Mouse (Mus musculus): ENCODE measurements around the gene 1700086D15Rik. TPM values are rescaled to one million over a fixed set of nuclear protein-coding genes. Genes with fewer than 3 reads are reported as not detected.

1700086D15Rik gene
- 0.30 and 0.38 TPM in 2 replicates for polyA plus RNA-seq (2012; rRNA removed)

GRCm38 (mm10) chr11:65159791-65160190 lies at the start of gene 1700086D15Rik:
1700086D15Rik (minus strand) TSS chr11:65159891.
- no peak for DNase-seq (ENCODE audit: low read depth)
- TF ChIP-seq POLR2A (IDR thresholded peaks at IDR 0.05; ENCODE audit: borderline replicate concordance, extremely low read depth, insufficient read depth, insufficient read length, poor library complexity, severe bottlenecking) (no peak), CTCF (IDR thresholded peaks at IDR 0.05; ENCODE audit: borderline replicate concordance, extremely low read depth, insufficient read depth, insufficient read length) (no peak)

GRCm38 (mm10) chr11:65209441-65209840 lies 49.8 kb upstream of the 1700086D15Rik start:
- TF ChIP-seq CTCF (IDR thresholded peaks at IDR 0.05; ENCODE audit: borderline replicate concordance, extremely low read depth, insufficient read depth, insufficient read length) (no peak), POLR2A (IDR thresholded peaks at IDR 0.05; ENCODE audit: borderline replicate concordance, extremely low read depth, insufficient read depth, insufficient read length, poor library complexity, severe bottlenecking) (no peak)
- DNase-seq (ENCODE audit: low read depth): no peak

DNA sequence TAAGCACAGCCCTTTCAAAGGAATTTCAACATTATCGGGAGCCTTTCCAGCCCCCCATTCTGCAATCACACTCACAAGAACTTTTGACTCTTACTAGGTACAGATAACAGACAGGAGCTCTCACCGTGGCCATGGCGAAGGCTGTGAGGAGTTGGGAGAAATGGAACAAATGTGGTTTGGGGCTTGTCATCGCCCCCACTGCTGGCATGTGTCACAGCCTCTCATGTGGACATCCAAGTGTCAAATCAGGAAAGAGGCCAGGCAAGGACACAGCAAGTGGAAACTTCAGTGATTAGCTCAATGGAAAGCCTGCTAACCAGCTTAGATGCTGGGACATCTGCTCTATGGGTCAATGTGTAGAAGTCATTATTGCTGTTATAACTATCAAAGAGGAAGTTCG lies 45.6 kb upstream of the 1700086D15Rik start:
- DNase-seq (ENCODE audit: low read depth): no peak
- TF ChIP-seq POLR2A (IDR thresholded peaks at IDR 0.05; ENCODE audit: borderline replicate concordance, extremely low read depth, insufficient read depth, insufficient read length, poor library complexity, severe bottlenecking): no peak
- TF ChIP-seq CTCF (IDR thresholded peaks at IDR 0.05; ENCODE audit: borderline replicate concordance, extremely low read depth, insufficient read depth, insufficient read length): no peak

- TF ChIP-seq CTCF (IDR thresholded peaks at IDR 0.05; ENCODE audit: borderline replicate concordance, extremely low read depth, insufficient read depth, insufficient read length) (no peak), POLR2A (IDR thresholded peaks at IDR 0.05; ENCODE audit: borderline replicate concordance, extremely low read depth, insufficient read depth, insufficient read length, poor library complexity, severe bottlenecking) (no peak)
- DNase-seq (ENCODE audit: low read depth): peak; percentile 36
Observed at GRCm38 (mm10) chr11:65204651-65205050, 45.0 kb upstream of the 1700086D15Rik start.

GRCm38 (mm10) chr11:65203020-65203419 lies 43.3 kb upstream of the 1700086D15Rik start:
- no peak for DNase-seq (ENCODE audit: low read depth)
- TF ChIP-seq POLR2A (IDR thresholded peaks at IDR 0.05; ENCODE audit: borderline replicate concordance, extremely low read depth, insufficient read depth, insufficient read length, poor library complexity, severe bottlenecking) (no peak), CTCF (IDR thresholded peaks at IDR 0.05; ENCODE audit: borderline replicate concordance, extremely low read depth, insufficient read depth, insufficient read length) (no peak)

GRCm38 (mm10) chr11:65202236-65202635 lies 42.5 kb upstream of the 1700086D15Rik start:
- peak; percentile 56 for DNase-seq (ENCODE audit: low read depth)

GRCm38 (mm10) chr11:65198026-65198425 lies 38.3 kb upstream of the 1700086D15Rik start:
- no peak for TF ChIP-seq POLR2A (IDR thresholded peaks at IDR 0.05; ENCODE audit: borderline replicate concordance, extremely low read depth, insufficient read depth, insufficient read length, poor library complexity, severe bottlenecking)
- TF ChIP-seq CTCF (IDR thresholded peaks at IDR 0.05; ENCODE audit: borderline replicate concordance, extremely low read depth, insufficient read depth, insufficient read length): no peak
- no peak for DNase-seq (ENCODE audit: low read depth)

More at GRCm38 (mm10) chr11:65202236-65202635, 42.5 kb upstream of the 1700086D15Rik start:
- no peak for TF ChIP-seq CTCF (IDR thresholded peaks at IDR 0.05; ENCODE audit: borderline replicate concordance, extremely low read depth, insufficient read depth, insufficient read length)
- no peak for TF ChIP-seq POLR2A (IDR thresholded peaks at IDR 0.05; ENCODE audit: borderline replicate concordance, extremely low read depth, insufficient read depth, insufficient read length, poor library complexity, severe bottlenecking)

- TF ChIP-seq POLR2A (IDR thresholded peaks at IDR 0.05; ENCODE audit: borderline replicate concordance, extremely low read depth, insufficient read depth, insufficient read length, poor library complexity, severe bottlenecking) (no peak), CTCF (IDR thresholded peaks at IDR 0.05; ENCODE audit: borderline replicate concordance, extremely low read depth, insufficient read depth, insufficient read length) (peak; percentile 87)
- peak; percentile 88 for DNase-seq (ENCODE audit: low read depth)
Observed at GRCm38 (mm10) chr11:65197280-65197679, 37.6 kb upstream of the 1700086D15Rik start.

DNA sequence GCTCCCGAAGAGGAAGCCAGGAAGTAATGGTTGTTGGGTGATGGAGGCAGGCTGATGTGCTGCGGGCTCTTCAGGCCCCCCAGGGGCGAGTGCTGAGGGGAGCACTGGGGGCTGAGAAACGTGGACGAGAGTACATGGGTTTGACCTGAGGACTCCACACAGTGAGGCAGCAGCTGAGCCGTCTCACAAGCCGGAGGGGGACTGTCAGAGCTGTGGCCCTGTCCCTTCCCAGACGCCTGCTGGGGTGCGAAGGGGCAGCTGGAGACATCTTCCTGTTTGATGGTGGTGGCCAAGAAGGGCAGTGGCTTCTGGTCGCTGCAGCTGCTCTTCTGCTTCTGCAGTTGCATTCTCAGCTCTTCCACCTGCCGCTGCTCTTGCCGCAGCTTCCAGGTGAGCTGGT lies 27.3 kb upstream of the 1700086D15Rik start:
- TF ChIP-seq POLR2A (IDR thresholded peaks at IDR 0.05; ENCODE audit: borderline replicate concordance, extremely low read depth, insufficient read depth, insufficient read length, poor library complexity, severe bottlenecking) (no peak), CTCF (IDR thresholded peaks at IDR 0.05; ENCODE audit: borderline replicate concordance, extremely low read depth, insufficient read depth, insufficient read length) (no peak)
- no peak for DNase-seq (ENCODE audit: low read depth)

GRCm38 (mm10) chr11:65185114-65185513 lies 25.4 kb upstream of the 1700086D15Rik start:
- TF ChIP-seq CTCF (IDR thresholded peaks at IDR 0.05; ENCODE audit: borderline replicate concordance, extremely low read depth, insufficient read depth, insufficient read length) (no peak), POLR2A (IDR thresholded peaks at IDR 0.05; ENCODE audit: borderline replicate concordance, extremely low read depth, insufficient read depth, insufficient read length, poor library complexity, severe bottlenecking) (no peak)

GRCm38 (mm10) chr11:65170121-65170750 lies 10.5 kb upstream of the 1700086D15Rik start:
- TF ChIP-seq CTCF (IDR thresholded peaks at IDR 0.05; ENCODE audit: borderline replicate concordance, extremely low read depth, insufficient read depth, insufficient read length) (no peak), POLR2A (IDR thresholded peaks at IDR 0.05; ENCODE audit: borderline replicate concordance, extremely low read depth, insufficient read depth, insufficient read length, poor library complexity, severe bottlenecking) (no peak)
- DNase-seq (ENCODE audit: low read depth): no peak

More at GRCm38 (mm10) chr11:65185114-65185513, 25.4 kb upstream of the 1700086D15Rik start:
- DNase-seq (ENCODE audit: low read depth): no peak

- TF ChIP-seq POLR2A (IDR thresholded peaks at IDR 0.05; ENCODE audit: borderline replicate concordance, extremely low read depth, insufficient read depth, insufficient read length, poor library complexity, severe bottlenecking): peak; percentile 72; the same call in 1 of the 2 replicates
- no peak for TF ChIP-seq CTCF (IDR thresholded peaks at IDR 0.05; ENCODE audit: borderline replicate concordance, extremely low read depth, insufficient read depth, insufficient read length)
- DNase-seq (ENCODE audit: low read depth): peak; percentile 85
Observed at GRCm38 (mm10) chr11:65162767-65163120, 3.1 kb upstream of the 1700086D15Rik start, which contains the start of gene Arhgap44. Arhgap44 (minus strand) TSS chr11:65162961.

Data from brain, embryonic 14.5 days (tissue).